Mouse (Mus musculus) lung, embryonic 14.5 days (tissue): ENCODE data around the gene Fbxl13. TPM values are rescaled to one million over a fixed set of nuclear protein-coding genes. Genes with fewer than 3 reads are reported as not detected.
"Not testable (repeated sequence)": the region's sequence is repeated elsewhere in the genome, so short reads cannot be mapped to it uniquely, and the experiment has no call there.

Experiments
- ATAC-seq: fragments of 200-750 bp; cut with Nextera tagmentation; 2 replicates; pipeline ENCODE4 v1.8.0; 2017; ENCODE audit warnings: mild to moderate bottlenecking, moderate TSS enrichment, moderate library complexity; ENCODE audit not compliant: insufficient read depth
- DNase-seq: peaks from one replicate; pipeline ENCODE4 v3.0.0-alpha.2; 2015
- H3K27ac ChIP-seq: fragments of 300-500 bp; sonication (generic); 2 replicates; pipeline ENCODE4 v1.5.1; 2014; ENCODE audit warnings: low read depth, mild to moderate bottlenecking, moderate library complexity
- H3K27me3 ChIP-seq: fragments of 300-500 bp; sonication (generic); 2 replicates; pipeline ENCODE4 v1.6.1; 2014; ENCODE audit warnings: low read length, control low read depth; ENCODE audit not compliant: insufficient read depth
- H3K36me3 ChIP-seq: fragments of 300-500 bp; sonication (generic); 2 replicates; pipeline ENCODE4 v1.6.1; 2014; ENCODE audit warnings: control low read depth; ENCODE audit not compliant: insufficient read depth
- H3K4me1 ChIP-seq: fragments of 300-500 bp; sonication (generic); 2 replicates; pipeline ENCODE4 v1.6.1; 2014; ENCODE audit warnings: antibody characterized with exemption, control low read depth; ENCODE audit not compliant: insufficient read depth
- H3K4me2 ChIP-seq: fragments of 300-500 bp; sonication (generic); 2 replicates; pipeline ENCODE4 v1.6.1; 2014; ENCODE audit warnings: mild to moderate bottlenecking
- H3K4me3 ChIP-seq: fragments of 300-500 bp; sonication (generic); 2 replicates; pipeline ENCODE4 v1.5.1; 2014; ENCODE audit warnings: low read depth, low read length
- H3K9ac ChIP-seq: fragments of 300-500 bp; sonication (generic); 2 replicates; pipeline ENCODE4 v1.6.1; 2014
- H3K9me3 ChIP-seq: fragments of 300-500 bp; sonication (generic); 2 replicates; pipeline ENCODE4 v1.6.1; 2016; ENCODE audit warnings: low read depth, low read length, control low read depth
- CTCF ChIP-seq: IDR thresholded peaks from 2 replicates; pipeline ENCODE4 v1.5.1; 2016; ENCODE audit warnings: antibody characterized with exemption, low read depth
- WGBS: fragments of 180-500 bp; shearing (Covaris S2); extraction: QIAGEN DNeasy Blood & Tissue Kit; methylation state at CpG from one replicate; pipeline ENCODE4 v1.1.7; 2014; 5-methylcytosine and 5-hydroxymethylcytosine counted together
- polyA plus RNA-seq: library from polyadenylated mRNA; unstranded; fragments of >200 nt; fragmentation: Nextera tagmentation; extraction: Ambion mirVana; gene quantifications from 2 replicates; pipeline ENCODE4 v1.2.1, GENCODE M21; 2014

The Fbxl13 gene
- polyA plus RNA-seq, 1 experiment from 2014 or later = 0.50 TPM

- no peak overlapping the region for H3K27ac ChIP-seq
- WGBS = 91% methylated on average over 4 of the region's 4 CpGs
- H3K36me3 ChIP-seq = no peaks in the 10 kb centered on the region
- no peak for DNase-seq
- TF ChIP-seq CTCF = no peak
- no peak overlapping the region for H3K4me3 ChIP-seq
- no peaks in the 10 kb centered on the region for H3K9me3 ChIP-seq
- H3K4me2 ChIP-seq = no peak overlapping the region
- H3K27me3 ChIP-seq = no peaks in the 10 kb centered on the region
- no peak overlapping the region for H3K9ac ChIP-seq
- H3K4me1 ChIP-seq = no peaks in the 10 kb centered on the region
- no peak for ATAC-seq
These were observed 45.5 kb downstream of the Fbxl13 start for GRCm38 (mm10) chr5:21599961-21600360.

- not testable (repeated sequence) for H3K9ac ChIP-seq, H3K27ac ChIP-seq, H3K9me3 ChIP-seq, H3K36me3 ChIP-seq, H3K4me2 ChIP-seq, H3K4me3 ChIP-seq, DNase-seq, H3K4me1 ChIP-seq, H3K27me3 ChIP-seq, ATAC-seq
- 48% methylated on average over 2 of the region's 2 CpGs for WGBS
These were observed 45.9 kb downstream of the Fbxl13 start for GRCm38 (mm10) chr5:21599536-21599935.

- Histone ChIP-seq H3K27me3 (no peaks in the 10 kb centered on the region), H3K4me2 (no peak overlapping the region), H3K4me3 (no peak overlapping the region), H3K27ac (no peak overlapping the region), H3K9me3 (no peaks in the 10 kb centered on the region), H3K4me1 (no peaks in the 10 kb centered on the region), H3K36me3 (no peaks in the 10 kb centered on the region), H3K9ac (no peak overlapping the region)
- no peak for ATAC-seq
- no peak for TF ChIP-seq CTCF
- no peak for DNase-seq
- 87% methylated on average over 9 of the region's 9 CpGs for WGBS
These were observed 52.2 kb downstream of the Fbxl13 start for GRCm38 (mm10) chr5:21593201-21593709.

GRCm38 (mm10) chr5:21592106-21592505, 53.3 kb downstream of the Fbxl13 start:
- H3K4me2 ChIP-seq = no peak overlapping the region
- no peaks in the 10 kb centered on the region for H3K9me3 ChIP-seq
- no peak for TF ChIP-seq CTCF
- ATAC-seq (no peak), DNase-seq (no peak)
- H3K27me3 ChIP-seq = no peaks in the 10 kb centered on the region
- H3K36me3 ChIP-seq = no peaks in the 10 kb centered on the region
- H3K4me3 ChIP-seq = no peak overlapping the region
- no peaks in the 10 kb centered on the region for H3K4me1 ChIP-seq
- no peak overlapping the region for H3K27ac ChIP-seq
- H3K9ac ChIP-seq = no peak overlapping the region
- WGBS = 82% methylated on average over 2 of the region's 2 CpGs

GRCm38 (mm10) chr5:21588220-21588619, 57.2 kb downstream of the Fbxl13 start:
- Histone ChIP-seq H3K27me3 (no peaks in the 10 kb centered on the region), H3K9me3 (no peaks in the 10 kb centered on the region), H3K9ac (no peak overlapping the region), H3K27ac (no peak overlapping the region), H3K36me3 (no peaks in the 10 kb centered on the region), H3K4me2 (no peak overlapping the region), H3K4me3 (no peak overlapping the region), H3K4me1 (no peaks in the 10 kb centered on the region)
- ATAC-seq (peak; percentile 66; the same call in 1 of the 2 replicates), DNase-seq (peak; percentile 32)
- WGBS = 59% methylated on average over 13 of the region's 13 CpGs
- TF ChIP-seq CTCF = no peak

GRCm38 (mm10) chr5:21587683-21588082, 57.8 kb downstream of the Fbxl13 start:
- Histone ChIP-seq H3K9me3 (no peaks in the 10 kb centered on the region), H3K27ac (no peak overlapping the region), H3K4me2 (no peak overlapping the region), H3K4me1 (no peaks in the 10 kb centered on the region), H3K36me3 (no peaks in the 10 kb centered on the region), H3K9ac (no peak overlapping the region), H3K4me3 (no peak overlapping the region), H3K27me3 (no peaks in the 10 kb centered on the region)
- DNase-seq (no peak), ATAC-seq (no peak)
- WGBS = 69% methylated on average over 7 of the region's 7 CpGs
- no peak for TF ChIP-seq CTCF

- 56% methylated on average over 6 of the region's 6 CpGs for WGBS
- peak; percentile 79 for TF ChIP-seq CTCF
- ATAC-seq = no peak
These were observed 58.7 kb downstream of the Fbxl13 start for GRCm38 (mm10) chr5:21586763-21587162.

GRCm38 (mm10) chr5:21578136-21578535, 67.3 kb downstream of the Fbxl13 start:
- Histone ChIP-seq H3K4me2 (no peak overlapping the region), H3K9ac (no peak overlapping the region), H3K36me3 (no peaks in the 10 kb centered on the region), H3K27ac (no peak overlapping the region), H3K4me1 (no peaks in the 10 kb centered on the region), H3K4me3 (no peak overlapping the region), H3K27me3 (no peaks in the 10 kb centered on the region), H3K9me3 (no peaks in the 10 kb centered on the region)
- DNase-seq (no peak), ATAC-seq (no peak)
- 88% methylated on average over 3 of the region's 3 CpGs for WGBS
- TF ChIP-seq CTCF = no peak

More at GRCm38 (mm10) chr5:21586763-21587162, 58.7 kb downstream of the Fbxl13 start:
- Histone ChIP-seq H3K4me1 (no peaks in the 10 kb centered on the region), H3K9me3 (no peaks in the 10 kb centered on the region), H3K36me3 (no peaks in the 10 kb centered on the region), H3K27me3 (no peaks in the 10 kb centered on the region), H3K9ac (no peak overlapping the region), H3K27ac (no peak overlapping the region), H3K4me2 (no peak overlapping the region), H3K4me3 (no peak overlapping the region)
- peak; percentile 80 for DNase-seq
